Mouse (Mus musculus): ENCODE results near the gene Eef2kmt. TPM values are rescaled to one million over a fixed set of nuclear protein-coding genes. Genes with fewer than 3 reads are reported as not detected.
"Not testable (repeated sequence)": the region's sequence is repeated elsewhere in the genome, so short reads cannot be mapped to it uniquely, and the experiment has no call there.

Gene Eef2kmt
- 10 to 100 TPM; 11.7 to 13.3 TPM for total RNA-seq (2021)

DNA sequence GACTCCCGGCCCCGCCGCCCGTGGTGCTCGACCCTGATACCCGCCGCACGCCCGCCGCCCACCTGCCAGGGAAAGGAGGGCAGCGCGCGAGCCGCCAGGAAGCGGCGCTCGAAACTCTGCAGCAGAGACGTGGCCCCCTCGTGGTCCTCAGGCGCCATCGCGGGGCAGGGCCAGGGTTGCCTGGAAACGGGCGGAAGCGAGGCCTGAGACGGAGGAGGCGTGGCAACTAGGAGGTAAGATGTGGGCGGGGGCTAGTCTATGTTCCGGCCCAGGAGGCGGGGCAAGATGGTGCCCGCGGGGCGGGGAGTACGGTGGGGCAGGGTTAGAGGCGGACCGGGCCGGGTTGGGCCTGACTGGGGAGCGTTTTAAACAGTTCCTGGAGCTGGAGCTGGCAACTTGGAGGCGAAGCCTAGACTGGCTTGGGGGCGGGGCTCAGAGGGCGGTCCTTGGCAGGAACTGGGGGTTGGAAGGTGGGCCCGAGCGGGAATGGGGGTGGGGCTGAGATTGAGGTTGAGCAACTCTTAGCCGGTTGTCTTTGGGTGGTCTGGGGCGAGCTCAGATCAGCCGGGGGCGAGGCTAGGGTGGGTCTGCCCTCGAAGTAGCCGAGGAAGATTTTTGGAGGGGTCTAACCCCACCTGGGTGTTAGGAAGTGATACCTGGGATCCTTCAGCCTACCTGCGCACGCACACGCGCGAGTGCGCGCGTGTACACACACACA is at the start of gene Eef2kmt:
Gene Eef2kmt, minus strand, starts transcription at position 205 of the 718 bp plus-strand sequence.
- intact Hi-C loops (cut with DNase I) = loop anchor here (2.0 kb wide), 2 partner anchors 21 to 53 kb away; no protein-coding TSS in a partner anchor
- DNase-seq = peak; percentile 99

DNA sequence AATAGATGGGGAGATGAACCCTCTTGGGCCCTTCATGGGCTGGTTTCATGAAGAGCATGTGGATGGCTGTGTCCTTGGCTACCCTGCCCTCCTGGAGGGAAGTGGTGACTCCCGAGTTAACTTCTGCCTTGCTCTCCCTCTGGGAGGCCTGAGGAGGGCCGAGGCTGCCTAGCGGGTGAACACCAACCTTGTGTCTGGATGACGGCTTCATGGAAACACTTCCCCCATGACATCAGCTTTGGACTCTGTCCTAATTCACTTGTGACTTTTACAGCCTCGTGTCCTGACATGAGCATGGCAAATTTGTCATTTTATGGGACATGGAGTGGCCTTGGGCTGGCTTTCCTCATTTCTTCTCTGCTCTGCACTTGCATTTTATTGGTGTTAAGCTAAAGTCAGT is 39.5 kb upstream of the Eef2kmt start:
- peak; percentile 15 to 22 for DNase-seq
- intact Hi-C loops (cut with DNase I) = no loop called here

- no peak for DNase-seq
- intact Hi-C loops (cut with DNase I) = no loop called here
These were observed 29.6 kb upstream of the Eef2kmt start for GRCm38 (mm10) chr16:5285376-5285775.

DNA sequence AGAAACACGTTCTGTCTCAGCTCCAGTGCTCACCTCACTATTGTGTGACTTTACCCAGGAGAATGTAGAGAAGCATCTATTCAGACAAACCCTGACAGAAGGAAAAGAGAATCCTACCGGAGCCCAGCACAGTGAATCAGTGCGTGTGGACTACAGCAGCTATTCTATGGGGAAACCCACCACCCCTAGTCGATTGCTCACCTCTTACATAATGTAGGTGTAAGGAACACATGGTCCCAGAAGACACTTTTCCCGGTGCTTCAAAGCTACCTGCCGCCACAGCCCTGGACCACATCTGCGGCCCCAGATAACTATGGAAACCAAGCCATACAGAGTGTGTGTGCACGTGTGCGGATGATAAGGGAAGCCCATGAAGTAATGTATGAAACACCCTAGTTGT is 26.9 kb upstream of the Eef2kmt start:
- no peak for DNase-seq
- intact Hi-C loops (cut with DNase I) = no loop called here

DNA sequence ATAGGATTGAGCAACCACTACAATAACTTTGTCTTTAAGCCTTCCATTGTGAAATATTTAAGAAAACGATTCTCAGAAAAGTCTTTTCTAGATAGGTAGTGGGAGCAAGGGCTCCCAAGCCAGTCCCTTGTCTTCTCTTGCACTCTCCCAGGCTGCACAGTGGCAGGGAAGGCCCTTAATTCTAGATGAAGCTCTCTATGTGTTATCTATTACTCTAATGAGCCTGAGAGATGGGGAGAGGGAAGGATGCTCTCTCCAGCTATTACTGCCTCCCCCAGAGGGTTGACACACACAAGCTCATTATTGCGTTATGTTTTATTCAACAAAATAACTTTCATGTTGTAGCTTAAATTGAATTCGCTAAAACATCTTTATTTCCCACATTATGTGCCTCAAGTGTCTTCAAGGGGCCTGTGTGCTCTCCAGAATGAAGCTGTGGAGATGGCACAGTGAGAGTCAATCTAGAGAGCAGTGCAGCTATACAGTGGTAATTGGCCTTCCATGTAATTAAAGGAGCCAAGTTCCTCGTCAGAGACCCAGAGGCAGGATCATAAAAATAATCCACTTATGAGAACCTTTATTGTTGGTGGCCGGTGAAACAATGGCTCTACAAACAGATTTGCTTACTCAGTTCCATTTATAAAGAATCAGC is 23.9 kb upstream of the Eef2kmt start:
- DNase-seq = no peak
- intact Hi-C loops (cut with DNase I) = no loop called here

DNA sequence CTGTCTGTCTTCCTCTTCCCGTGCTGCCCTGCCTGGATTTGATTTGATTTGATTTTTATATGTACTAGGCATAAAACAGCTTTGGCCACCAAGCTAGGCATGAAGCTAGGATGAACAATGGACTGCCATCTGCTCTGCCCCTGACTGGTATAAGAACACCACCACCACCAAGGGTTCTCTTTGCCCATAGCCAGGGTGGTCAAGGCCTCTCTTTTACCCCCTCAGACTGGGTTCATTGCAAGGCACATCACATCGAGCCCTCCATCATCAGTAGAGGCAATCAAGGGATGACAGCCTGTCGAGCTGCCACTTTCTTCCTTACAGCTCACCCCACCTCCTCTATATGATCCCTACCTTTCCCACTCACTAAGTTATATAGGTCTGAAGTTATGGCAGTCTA is 16.6 kb upstream of the Eef2kmt start:
- no peak for DNase-seq
- intact Hi-C loops (cut with DNase I) = no loop called here

DNA sequence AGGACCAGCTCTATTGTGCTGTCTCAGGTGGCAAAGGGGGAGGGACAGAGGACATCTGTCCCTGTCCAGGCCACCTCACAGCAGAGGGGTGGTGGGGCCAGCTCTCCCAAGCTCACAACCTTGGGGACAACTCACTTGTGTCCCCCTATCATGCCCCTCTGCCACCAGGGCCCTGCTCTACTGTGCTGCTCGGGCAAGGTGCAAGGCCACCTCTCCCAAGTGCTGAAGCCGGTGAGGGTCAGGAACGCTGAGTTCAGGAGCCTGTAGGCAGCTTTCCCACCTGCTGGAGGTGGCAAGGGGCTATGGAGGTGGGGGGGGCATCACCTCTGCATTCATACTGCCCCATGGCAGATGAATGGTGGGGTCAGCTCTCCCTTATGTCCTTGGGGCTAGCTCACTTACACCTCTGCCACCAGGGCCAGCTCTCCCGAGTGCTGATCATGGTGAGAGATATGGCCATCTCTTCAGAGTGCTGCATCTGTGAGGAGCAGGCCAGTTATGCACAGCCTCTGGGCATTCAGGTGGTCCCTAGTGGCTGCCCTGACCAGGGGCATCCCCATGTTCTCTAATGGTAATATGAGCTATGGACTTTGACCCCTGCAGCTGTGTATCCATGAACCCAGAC is 15.7 kb upstream of the Eef2kmt start:
- intact Hi-C loops (cut with DNase I) = no loop called here
- no peak for DNase-seq

- no peak for DNase-seq
- intact Hi-C loops (cut with DNase I) = no loop called here
These were observed 8.1 kb upstream of the Eef2kmt start for GRCm38 (mm10) chr16:5263926-5264325.

GRCm38 (mm10) chr16:5263156-5263555 is 7.4 kb upstream of the Eef2kmt start:
- DNase-seq = no peak
- intact Hi-C loops (cut with DNase I) = no loop called here

GRCm38 (mm10) chr16:5255081-5255740 is 572 bp downstream of the Eef2kmt start:
- DNase-seq = peak; percentile 23

GRCm38 (mm10) chr16:5254346-5255025 is 1.3 kb downstream of the Eef2kmt start:
- intact Hi-C loops (cut with DNase I) = loop anchor here (2.0 kb wide), 2 partner anchors 20 to 52 kb away; no protein-coding TSS in a partner anchor
- peak; percentile 87 to 90 for DNase-seq

More at GRCm38 (mm10) chr16:5255081-5255740, 572 bp downstream of the Eef2kmt start:
- intact Hi-C loops (cut with DNase I) = loop anchor here (2.0 kb wide), 2 partner anchors 20 to 52 kb away; no protein-coding TSS in a partner anchor

GRCm38 (mm10) chr16:5252260-5252659 is 3.5 kb downstream of the Eef2kmt start:
- DNase-seq = no peak
- intact Hi-C loops (cut with DNase I) = no loop called here

DNA sequence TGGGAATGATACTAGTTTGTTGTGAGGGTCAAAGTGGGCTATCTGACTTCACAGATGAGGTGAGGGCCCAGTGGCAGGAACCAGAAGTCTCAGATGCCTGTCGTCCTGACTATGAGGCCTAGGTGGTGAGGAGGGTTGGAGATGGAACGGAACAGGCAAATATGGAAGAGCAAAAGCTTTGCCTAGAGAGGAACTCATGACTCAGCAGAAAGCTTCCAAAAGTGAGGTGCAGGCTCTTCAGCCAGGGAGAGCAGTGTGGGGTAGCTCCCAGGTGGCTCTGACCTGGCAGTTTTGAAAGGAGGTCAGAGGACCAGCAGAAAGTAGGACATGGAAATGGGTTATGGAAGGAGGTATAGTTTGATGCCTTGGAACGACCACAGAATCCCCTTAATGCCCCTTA is 4.9 kb downstream of the Eef2kmt start:
- intact Hi-C loops (cut with DNase I) = no loop called here
- no peak for DNase-seq

- intact Hi-C loops (cut with DNase I) = loop anchor here (1.0 kb wide), 1 partner anchor 42 kb away; no protein-coding TSS in a partner anchor
- DNase-seq = peak; percentile 73 to 83
These were observed 11.4 kb downstream of the Eef2kmt start for GRCm38 (mm10) chr16:5244411-5244810.

DNA sequence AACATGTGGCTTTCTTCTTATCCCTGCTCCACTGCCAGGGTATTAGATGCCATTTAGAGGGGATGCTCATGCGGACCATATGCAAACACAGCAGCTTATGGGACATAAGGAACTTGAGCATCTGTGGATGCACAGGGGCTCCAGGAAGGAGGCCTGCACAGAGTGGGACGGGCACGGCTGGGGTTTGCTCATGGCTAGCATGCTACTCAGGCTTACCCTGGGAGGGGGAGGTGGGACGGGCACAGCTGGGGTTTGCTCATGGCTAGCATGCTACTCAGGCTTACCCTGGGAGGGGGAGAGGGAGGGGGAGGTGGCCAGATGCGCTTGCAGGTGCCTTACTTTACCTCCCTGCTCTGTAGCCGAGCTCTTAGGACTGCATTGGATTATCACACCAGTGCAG is 12.9 kb downstream of the Eef2kmt start:
- intact Hi-C loops (cut with DNase I) = no loop called here
- DNase-seq = no peak

- DNase-seq = no peak
- intact Hi-C loops (cut with DNase I) = no loop called here
These were observed 13.4 kb downstream of the Eef2kmt start for GRCm38 (mm10) chr16:5242355-5242754.

DNA sequence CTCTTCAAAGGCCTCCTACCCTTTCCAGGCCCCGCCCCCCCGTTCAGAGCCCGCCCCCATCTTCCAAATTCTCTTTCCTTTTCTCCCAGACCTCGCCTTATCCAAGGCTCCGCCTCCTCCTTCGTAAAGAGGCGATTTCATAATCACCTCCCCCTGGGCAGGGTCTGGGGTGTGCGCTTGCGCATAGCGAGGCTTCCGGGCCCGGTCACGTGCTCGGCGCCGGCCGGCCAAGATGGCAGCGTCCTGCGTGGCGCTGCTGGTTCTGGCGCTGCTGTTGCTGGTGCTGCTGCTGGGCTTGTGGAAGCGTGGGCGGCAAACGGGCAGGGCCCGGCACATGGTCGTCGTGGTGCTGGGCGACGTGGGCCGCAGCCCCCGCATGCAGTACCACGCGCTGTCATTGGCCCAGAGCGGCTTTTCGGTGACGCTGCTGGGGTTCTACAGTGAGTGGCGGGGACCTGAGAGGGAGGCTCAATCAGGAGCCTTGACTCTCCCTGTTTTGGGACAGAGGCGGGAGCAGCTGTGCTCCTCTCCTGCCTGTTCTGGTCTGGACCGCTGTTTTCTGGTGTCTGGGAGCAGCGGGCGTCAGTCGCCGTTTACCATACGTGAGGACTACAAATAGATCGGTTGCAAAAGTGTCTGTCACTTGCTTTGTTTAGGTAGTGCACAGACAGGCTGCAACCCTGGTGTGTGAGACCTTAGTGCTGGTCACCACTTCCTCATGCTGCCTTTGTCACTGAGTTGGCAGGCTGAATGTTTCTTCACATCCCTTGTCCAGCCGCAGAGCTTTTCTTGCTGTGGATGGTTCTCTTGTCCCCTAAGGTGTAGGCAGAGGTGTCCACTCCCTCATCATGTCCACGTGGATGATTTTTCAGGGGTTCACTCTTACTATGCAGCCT is 22.1 kb downstream of the Eef2kmt start, which contains the start of gene Alg1:
Gene Alg1, plus strand, starts transcription at position 204 of the 896 bp plus-strand sequence.
- intact Hi-C loops (cut with DNase I) = loop anchor here (2.0 kb wide), 1 partner anchor 21 kb away; the partner anchor contains the start of gene Eef2kmt
- DNase-seq = peak; percentile 95

DNA sequence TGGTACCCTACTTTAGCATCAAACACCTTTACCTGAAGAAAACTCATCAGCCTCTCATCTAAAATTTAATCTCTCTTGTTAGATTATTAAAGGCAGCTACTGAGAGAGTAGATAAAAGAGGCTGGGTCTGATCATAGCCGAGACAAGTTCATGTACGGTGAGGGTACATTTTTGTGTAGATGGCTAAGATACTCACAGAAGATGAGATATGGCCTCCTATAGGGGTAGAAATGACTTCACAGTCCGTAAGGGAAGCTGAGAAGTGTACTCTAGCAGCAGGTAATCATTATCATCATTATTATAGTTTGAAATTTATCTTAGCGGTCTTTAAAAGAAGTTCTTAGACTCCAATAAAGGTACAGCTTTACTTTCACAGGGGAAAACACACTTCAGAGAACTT is 22.8 kb downstream of the Eef2kmt start:
- intact Hi-C loops (cut with DNase I) = no loop called here

GRCm38 (mm10) chr16:5228103-5228502 is 27.7 kb downstream of the Eef2kmt start:
- intact Hi-C loops (cut with DNase I); DNase-seq: not testable (repeated sequence)

More for the DNA sequence above, 22.8 kb downstream of the Eef2kmt start:
- no peak for DNase-seq

Measured in heart, postnatal 10 days (tissue).